Mouse (Mus musculus) kidney, adult 9 months (tissue): ENCODE results near the gene Vmn2r87.
"Not testable (repeated sequence)": the region's sequence is repeated elsewhere in the genome, so short reads cannot be mapped to it uniquely, and the experiment has no call there.

Experiments used
- DNase-seq: peaks from one replicate; pipeline ENCODE4 v3.0.0; 2022

The Vmn2r87 gene

DNA sequence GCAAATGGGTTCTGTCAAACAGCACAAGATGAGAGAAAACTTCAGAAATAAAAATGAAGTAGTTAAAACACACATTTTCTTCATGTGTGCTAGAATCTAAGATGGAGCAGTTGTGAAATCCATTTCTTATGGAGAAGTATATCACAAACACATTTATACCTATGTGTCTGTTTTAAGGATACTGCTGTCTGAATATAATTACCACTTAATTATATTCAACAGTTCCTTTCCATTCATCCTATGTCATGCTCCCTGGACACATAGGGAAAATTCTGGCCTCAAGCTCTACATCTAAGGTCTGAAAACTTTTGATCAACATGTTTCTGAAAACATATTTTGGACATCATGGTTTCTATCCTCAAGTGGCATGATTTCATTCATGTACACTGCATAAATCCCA lies at the start of gene Vmn2r87:
Gene Vmn2r87 (minus strand): TSS at position 101 of the 400 bp plus-strand sequence.
- no peak for DNase-seq

DNA sequence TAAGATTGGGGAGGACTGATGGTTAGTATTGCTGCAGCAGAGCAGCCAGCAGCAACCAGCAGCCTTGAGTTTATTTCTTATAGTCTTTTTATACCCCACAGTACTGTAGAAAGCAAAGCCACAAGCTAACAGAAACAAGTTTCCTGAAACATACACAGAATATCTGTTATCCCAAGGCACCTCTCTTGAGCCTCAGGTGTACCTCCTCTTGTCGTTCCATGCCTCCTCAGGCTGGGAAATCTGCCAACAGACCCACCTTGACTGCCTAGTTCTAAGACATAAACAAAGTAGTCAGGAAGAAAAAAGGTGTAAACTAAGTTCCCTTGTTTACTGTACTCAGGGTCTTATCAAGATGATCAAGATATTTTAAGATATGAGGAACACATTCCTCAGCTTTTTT lies 47.1 kb upstream of the Vmn2r87 start:
- peak; percentile 28 for DNase-seq

DNA sequence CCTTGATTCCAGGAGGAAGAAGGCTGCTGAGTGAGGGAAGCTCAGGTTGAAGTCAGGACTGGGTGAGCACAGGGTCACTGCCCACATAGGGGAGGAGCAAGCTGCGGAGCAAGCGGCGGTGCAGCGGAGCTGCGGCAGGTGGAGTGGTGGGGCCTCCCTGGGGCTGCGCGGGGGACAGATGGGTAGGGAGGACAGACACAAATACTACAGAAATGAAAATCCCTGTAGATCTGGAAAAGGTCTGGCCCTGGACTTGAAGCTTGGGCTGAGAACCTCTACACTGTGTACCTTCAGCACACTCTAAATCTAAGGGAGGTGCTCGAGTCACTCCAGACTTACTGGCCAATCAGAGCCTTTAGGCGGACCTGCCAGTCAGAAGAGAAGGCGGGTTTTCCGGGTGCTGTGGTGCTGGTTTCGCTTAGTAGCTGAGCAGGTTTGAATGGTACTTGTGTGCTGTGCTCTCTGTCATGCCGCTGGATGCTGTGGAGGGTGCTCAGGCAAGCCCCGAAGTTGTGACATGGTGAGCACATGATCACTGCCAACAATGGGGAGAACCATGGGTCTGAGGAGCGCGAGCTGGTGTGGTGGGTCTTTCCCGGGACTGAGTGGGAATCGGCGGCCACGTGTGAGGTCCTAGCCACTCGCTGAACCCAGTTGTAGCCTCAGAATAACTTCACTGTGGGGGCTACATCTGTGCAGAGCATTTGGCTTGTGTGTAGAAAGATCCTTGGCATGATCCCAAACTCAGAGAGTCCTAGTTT lies 44.9 kb upstream of the Vmn2r87 start:
- DNase-seq, result peak; percentile 86

DNA sequence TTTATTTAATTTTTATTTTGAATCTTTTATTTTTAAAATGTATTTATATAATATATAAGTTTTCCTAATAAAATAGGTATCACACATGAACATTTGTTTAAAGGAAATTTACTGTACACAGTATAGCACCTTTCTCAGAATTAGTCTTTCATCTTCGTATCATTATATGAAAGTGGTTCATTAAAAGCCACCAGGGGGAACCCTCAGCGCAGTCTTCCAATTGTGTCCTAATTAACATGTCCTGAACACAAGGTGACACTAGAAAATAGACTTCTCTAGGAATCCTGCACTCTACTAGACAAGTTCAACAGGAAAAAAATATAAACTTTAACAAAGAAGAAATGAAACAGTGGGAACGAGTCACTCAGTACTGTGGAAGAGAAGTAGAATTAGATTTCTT lies 38.9 kb upstream of the Vmn2r87 start:
- peak; percentile 62 for DNase-seq

DNA sequence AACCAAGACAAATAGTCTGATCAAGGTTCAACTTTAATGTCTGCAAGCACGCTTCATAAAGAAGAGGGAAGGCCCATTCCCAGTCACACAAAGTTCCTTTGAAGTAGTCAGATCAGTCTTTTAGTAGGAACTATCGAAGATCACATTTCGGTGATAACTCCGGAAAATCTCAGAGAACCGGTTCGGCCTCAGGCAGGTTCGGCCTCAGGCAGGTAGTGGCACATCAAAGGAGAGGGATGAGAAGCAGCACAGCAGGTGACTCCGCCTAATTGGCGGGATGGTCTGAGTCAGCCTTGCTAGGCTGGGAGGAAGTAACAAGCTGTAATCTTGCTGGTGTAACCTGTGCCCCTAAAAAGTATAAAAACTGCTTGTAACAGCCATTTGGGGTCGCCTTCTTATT lies 30.7 kb upstream of the Vmn2r87 start:
- DNase-seq, result no peak

DNA sequence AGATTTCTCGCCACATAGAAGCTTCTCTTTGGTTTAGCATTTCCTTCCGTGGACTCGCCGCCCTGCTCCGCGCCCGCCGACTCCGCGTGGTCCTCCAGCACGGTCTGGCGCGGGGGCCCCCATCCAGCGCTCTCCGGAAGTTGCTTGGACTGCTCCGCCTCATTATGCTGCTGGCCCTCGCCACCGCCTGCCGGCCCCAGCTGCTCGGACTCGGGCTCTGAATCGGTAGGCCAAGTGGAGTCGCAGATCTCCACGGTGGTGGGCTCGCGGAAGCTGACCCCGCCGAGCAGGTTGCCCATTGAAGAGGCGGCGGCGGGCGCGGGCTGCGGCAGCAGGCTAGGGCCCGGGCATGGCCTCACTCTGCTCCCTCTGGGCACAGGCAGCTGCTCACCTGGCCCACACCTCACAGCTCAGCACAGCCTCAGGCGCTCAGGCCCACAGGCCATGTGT lies 26.9 kb downstream of the Vmn2r87 start:
- DNase-seq, result no peak

DNA sequence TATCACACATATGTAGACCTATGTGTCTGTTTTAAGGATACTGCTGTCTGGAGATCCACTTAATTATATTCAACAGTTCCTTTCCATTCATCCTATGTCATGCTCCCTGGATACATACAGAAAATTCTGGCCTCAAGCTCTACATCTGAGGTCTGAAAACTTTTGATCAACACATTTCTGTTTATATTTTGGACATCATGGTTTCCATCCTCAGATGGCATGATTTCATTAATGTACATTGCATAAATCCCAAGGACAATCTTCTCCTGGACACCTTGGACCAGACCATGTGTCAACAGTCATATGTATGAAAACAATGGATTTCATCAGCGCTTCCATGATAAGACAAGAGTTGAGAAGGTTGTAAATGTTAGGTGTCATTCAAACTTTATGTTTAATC lies 41.2 kb downstream of the Vmn2r87 start, which contains the start of gene Vmn2r86:
Gene Vmn2r86 (minus strand): TSS at position 101 of the 400 bp plus-strand sequence.
- not testable (repeated sequence) for DNase-seq

DNA sequence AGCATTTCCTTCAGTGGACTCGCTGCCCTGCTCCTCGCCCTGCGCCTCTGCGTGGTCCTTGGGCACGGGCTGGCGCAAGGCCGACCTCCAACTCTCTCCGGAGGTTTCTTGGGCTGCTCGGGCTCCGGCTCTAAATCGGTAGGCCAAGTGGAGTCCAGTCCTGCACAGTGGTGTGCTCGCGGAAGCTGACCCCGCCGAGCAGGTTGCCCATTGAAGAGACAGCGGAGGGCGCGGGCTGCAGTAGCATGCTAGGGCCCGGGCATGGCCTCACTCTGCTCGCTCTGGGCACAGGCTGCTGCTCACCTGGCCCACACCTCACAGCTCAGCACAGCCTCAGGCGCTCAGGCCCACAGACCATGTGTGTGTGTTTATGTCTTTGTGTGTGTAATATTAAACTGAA lies 52.4 kb downstream of the Vmn2r87 start:
- no peak for DNase-seq

DNA sequence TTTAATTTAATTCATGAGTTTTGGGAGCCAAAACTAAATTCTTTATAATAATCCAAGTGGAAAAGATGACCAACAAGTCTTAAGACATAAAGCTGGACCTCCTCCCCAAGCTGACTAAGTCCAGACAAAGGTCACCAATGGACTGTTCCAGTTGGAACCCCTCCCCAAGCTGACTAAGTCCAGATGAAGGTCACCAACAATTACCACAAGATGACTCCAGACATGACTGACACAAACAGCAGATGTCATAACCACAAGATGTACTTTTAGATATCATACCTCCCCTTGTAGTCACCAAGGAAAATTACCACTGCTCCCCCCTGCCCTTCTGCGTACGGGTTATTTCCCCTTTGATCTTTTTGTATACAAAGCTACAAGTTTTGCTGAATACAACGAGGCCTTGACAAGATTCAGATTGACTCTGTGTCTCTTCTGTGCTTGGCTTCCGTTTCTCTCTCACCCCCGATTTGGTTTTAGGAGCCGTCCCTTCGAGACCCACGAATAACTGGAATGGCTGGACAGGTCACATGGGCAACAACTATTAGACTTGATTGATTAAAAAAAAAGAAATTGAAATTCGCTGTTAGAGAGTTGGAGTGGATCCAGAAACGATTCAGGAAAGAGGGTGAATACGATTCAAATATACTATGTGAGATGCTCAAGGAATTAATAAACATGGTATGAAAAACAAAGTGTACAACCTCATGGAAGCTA lies 62.9 kb downstream of the Vmn2r87 start:
- DNase-seq, result not testable (repeated sequence)

DNA sequence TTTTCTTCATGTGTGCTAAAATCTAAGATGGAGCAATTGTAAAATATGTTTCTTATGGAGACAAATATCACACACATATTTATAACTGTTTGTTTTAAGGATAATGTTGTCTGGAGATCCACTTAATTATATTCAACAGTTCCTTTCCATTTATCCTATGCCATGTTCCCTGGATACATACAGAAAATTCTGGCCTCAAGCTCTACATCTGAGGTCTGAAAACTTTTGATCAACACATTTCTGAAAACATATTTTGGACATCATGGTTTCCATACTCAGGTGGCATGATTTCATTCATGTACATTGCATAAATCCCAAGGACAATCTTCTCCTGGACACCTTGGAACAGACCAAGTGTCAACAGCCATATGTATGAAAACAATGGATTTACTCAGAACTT lies 67.6 kb downstream of the Vmn2r87 start, which contains the start of gene Vmn2r85:
Gene Vmn2r85 (minus strand): TSS at position 101 of the 400 bp plus-strand sequence.
- not testable (repeated sequence) for DNase-seq

DNA sequence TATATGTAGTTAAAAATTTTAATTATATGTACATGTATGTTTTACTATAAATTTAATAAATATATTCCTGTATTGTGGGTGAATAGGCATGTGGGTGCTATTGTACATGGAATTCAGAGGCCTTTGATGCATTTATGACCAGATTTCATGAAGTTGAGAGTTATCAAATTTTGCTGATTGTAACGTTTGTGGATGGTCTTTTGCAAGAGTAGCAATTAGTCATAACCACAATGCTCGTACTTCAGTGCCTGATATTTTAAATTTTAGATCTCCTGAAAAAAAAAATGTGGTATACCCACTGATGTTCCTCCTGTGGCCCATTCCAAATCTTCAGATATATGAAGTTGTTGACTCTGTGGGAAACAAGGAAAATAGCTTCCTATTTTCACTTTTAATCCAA lies 74.8 kb downstream of the Vmn2r87 start:
- not testable (repeated sequence) for DNase-seq
